Mouse (Mus musculus) frontal cortex, adult 2 months (tissue): ENCODE results near the gene Picalm. TPM values are rescaled to one million over a fixed set of nuclear protein-coding genes. Genes with fewer than 3 reads are reported as not detected.

ENCODE experiments used
- polyA plus RNA-seq: library from polyadenylated mRNA; depleted of rRNA; stranded (reverse); fragments of >200 nt; gene quantifications from 2 replicates; pipeline ENCODE4 v1.2.3, GENCODE M21; 2012; rRNA removed

The Picalm gene
- polyA plus RNA-seq, 1 experiment, result 118 TPM

Other genes with a start within 250 kb of the Picalm start
- gene Ccdc81, start 226.6 kb upstream of the Picalm start, polyA plus RNA-seq, result 0.99 and 1.1 TPM in 2 replicates
- 71.8 and 73.7 TPM in 2 replicates for gene Hikeshi, start 189.0 kb upstream of the Picalm start, polyA plus RNA-seq
- 29.9 and 31.5 TPM in 2 replicates for gene Eed, start 149.2 kb upstream of the Picalm start, polyA plus RNA-seq
- not detected in 2 replicates for gene Ccdc83, start 135.6 kb downstream of the Picalm start, polyA plus RNA-seq
- gene Sytl2, start 172.0 kb downstream of the Picalm start, polyA plus RNA-seq, result 62.9 and 63.6 TPM in 2 replicates